Mouse (Mus musculus) forebrain, embryonic 13.5 days (tissue): Measurements from ENCODE around the gene Crybb1. TPM values are rescaled to one million over a fixed set of nuclear protein-coding genes. Genes with fewer than 3 reads are reported as not detected.

ENCODE experiments used
- ATAC-seq: fragments of 200-750 bp; cut with Nextera tagmentation; 2 replicates; pipeline ENCODE4 v1.8.0; 2017
- H3K27ac ChIP-seq: fragments of 300-500 bp; sonication (generic); 2 replicates; pipeline ENCODE4 v1.5.1; 2015; ENCODE audit warnings: inconsistent platforms, mild to moderate bottlenecking, moderate library complexity
- H3K27me3 ChIP-seq: fragments of 300-500 bp; sonication (generic); 2 replicates; pipeline ENCODE4 v1.6.1; 2015; ENCODE audit warnings: mild to moderate bottlenecking, inconsistent platforms
- H3K36me3 ChIP-seq: fragments of 300-500 bp; sonication (generic); 2 replicates; pipeline ENCODE4 v1.6.1; 2015; ENCODE audit warnings: mild to moderate bottlenecking, inconsistent platforms; ENCODE audit not compliant: poor library complexity, severe bottlenecking
- H3K4me1 ChIP-seq: fragments of 300-500 bp; sonication (generic); 2 replicates; pipeline ENCODE4 v1.6.1; 2015; ENCODE audit warnings: inconsistent platforms
- H3K4me2 ChIP-seq: fragments of 300-500 bp; sonication (generic); 2 replicates; pipeline ENCODE4 v1.6.1; 2015; ENCODE audit warnings: inconsistent platforms, mild to moderate bottlenecking, moderate library complexity
- H3K4me3 ChIP-seq: fragments of 300-500 bp; sonication (generic); 2 replicates; pipeline ENCODE4 v1.5.1; 2015; ENCODE audit warnings: mild to moderate bottlenecking, inconsistent platforms
- H3K9ac ChIP-seq: fragments of 300-500 bp; sonication (generic); 2 replicates; pipeline ENCODE4 v1.6.1; 2015; ENCODE audit warnings: mild to moderate bottlenecking, inconsistent platforms
- H3K9me3 ChIP-seq: fragments of 300-500 bp; sonication (generic); replicated peaks from 2 replicates; pipeline ENCODE4 v1.6.1; 2016; ENCODE audit warnings: inconsistent platforms
- WGBS: fragments of 180-500 bp; shearing (Covaris S2); methylation state at CpG from one replicate; pipeline ENCODE4 v1.1.7; 2015; 5-methylcytosine and 5-hydroxymethylcytosine counted together
- polyA plus RNA-seq: library from polyadenylated mRNA; unstranded; fragments of >200 nt; fragmentation: Nextera tagmentation; extraction: Ambion mirVana; gene quantifications from 2 replicates; pipeline ENCODE4 v1.2.1, GENCODE M21; 2015

Crybb1 gene
- polyA plus RNA-seq, 1 experiment from 2014 or later, result 2.1 TPM

GRCm38 (mm10) chr5:112238781-112239482 is 16.7 kb upstream of the Crybb1 start:
- no peak overlapping the region for H3K4me2 ChIP-seq
- H3K4me1 ChIP-seq, result peaks cover 50% of the 10 kb centered on the region
- peak overlapping the region; percentile 95 for H3K27ac ChIP-seq
- peak overlapping the region; percentile 6; the same call in 1 of the 2 replicates for H3K9ac ChIP-seq
- 42% methylated on average over 3 of the region's 3 CpGs for WGBS
- no peaks in the 10 kb centered on the region for H3K36me3 ChIP-seq
- no peaks in the 10 kb centered on the region for H3K27me3 ChIP-seq
- no peak overlapping the region for H3K4me3 ChIP-seq
- H3K9me3 ChIP-seq, result no peaks in the 10 kb centered on the region
- peak; percentile 42; the same call in 1 of the 2 replicates for ATAC-seq

GRCm38 (mm10) chr5:112240761-112241160 is 14.9 kb upstream of the Crybb1 start:
- Histone ChIP-seq H3K9ac (no peak overlapping the region), H3K4me3 (no peak overlapping the region), H3K4me2 (peak overlapping the region; percentile 24; the same call in 1 of the 2 replicates), H3K4me1 (peaks cover 50% of the 10 kb centered on the region), H3K36me3 (no peaks in the 10 kb centered on the region), H3K9me3 (no peaks in the 10 kb centered on the region), H3K27me3 (0 out of 2 replicates have a peak, but pooled peaks cover 2% of the 10 kb centered on the region), H3K27ac (no peak overlapping the region)
- ATAC-seq, result peak; percentile 59
- WGBS, result 1% methylated on average over 10 of the region's 10 CpGs

GRCm38 (mm10) chr5:112241849-112242248 is 13.8 kb upstream of the Crybb1 start:
- no peak for ATAC-seq
- Histone ChIP-seq H3K4me2 (no peak overlapping the region), H3K36me3 (no peaks in the 10 kb centered on the region), H3K27ac (no peak overlapping the region), H3K9me3 (no peaks in the 10 kb centered on the region), H3K9ac (no peak overlapping the region), H3K4me3 (no peak overlapping the region), H3K27me3 (0 out of 2 replicates have a peak, but pooled peaks cover 2% of the 10 kb centered on the region), H3K4me1 (peaks cover 40% of the 10 kb centered on the region)
- 81% methylated on average over 2 of the region's 2 CpGs for WGBS

GRCm38 (mm10) chr5:112242361-112242778 is 13.2 kb upstream of the Crybb1 start:
- Histone ChIP-seq H3K4me2 (no peak overlapping the region), H3K27me3 (0 out of 2 replicates have a peak, but pooled peaks cover 2% of the 10 kb centered on the region), H3K4me3 (no peak overlapping the region), H3K27ac (no peak overlapping the region), H3K36me3 (no peaks in the 10 kb centered on the region), H3K9me3 (no peaks in the 10 kb centered on the region), H3K4me1 (peaks cover 35% of the 10 kb centered on the region), H3K9ac (no peak overlapping the region)
- ATAC-seq, result no peak
- 55% methylated on average over 5 of the region's 5 CpGs for WGBS

GRCm38 (mm10) chr5:112243041-112243440 is 12.6 kb upstream of the Crybb1 start:
- Histone ChIP-seq H3K27me3 (0 out of 2 replicates have a peak, but pooled peaks cover 2% of the 10 kb centered on the region), H3K4me3 (no peak overlapping the region), H3K9me3 (no peaks in the 10 kb centered on the region), H3K27ac (no peak overlapping the region), H3K4me1 (peaks cover 28% of the 10 kb centered on the region), H3K4me2 (no peak overlapping the region), H3K36me3 (no peaks in the 10 kb centered on the region), H3K9ac (no peak overlapping the region)
- ATAC-seq, result no peak
- 59% methylated on average over 5 of the region's 5 CpGs for WGBS

GRCm38 (mm10) chr5:112243539-112244274 is 11.9 kb upstream of the Crybb1 start:
- no peak for ATAC-seq
- H3K36me3 ChIP-seq, result no peaks in the 10 kb centered on the region
- H3K27me3 ChIP-seq, result 0 out of 2 replicates have a peak, but pooled peaks cover 2% of the 10 kb centered on the region
- no peak overlapping the region for H3K4me2 ChIP-seq
- peaks cover 21% of the 10 kb centered on the region for H3K4me1 ChIP-seq
- 80% methylated on average over 10 of the region's 10 CpGs for WGBS
- no peak overlapping the region for H3K4me3 ChIP-seq
- H3K27ac ChIP-seq, result no peak overlapping the region
- no peak overlapping the region for H3K9ac ChIP-seq
- no peaks in the 10 kb centered on the region for H3K9me3 ChIP-seq

- Histone ChIP-seq H3K9me3 (no peaks in the 10 kb centered on the region), H3K9ac (no peak overlapping the region), H3K4me1 (peaks cover 16% of the 10 kb centered on the region), H3K27ac (no peak overlapping the region), H3K4me2 (no peak overlapping the region), H3K27me3 (0 out of 2 replicates have a peak, but pooled peaks cover 2% of the 10 kb centered on the region), H3K36me3 (no peaks in the 10 kb centered on the region), H3K4me3 (no peak overlapping the region)
- ATAC-seq, result no peak
- WGBS, result 78% methylated on average over 1 of the region's 1 CpGs
These were observed 11.4 kb upstream of the Crybb1 start for GRCm38 (mm10) chr5:112244275-112244562.

- Histone ChIP-seq H3K9ac (no peak overlapping the region), H3K27me3 (0 out of 2 replicates have a peak, but pooled peaks cover 2% of the 10 kb centered on the region), H3K27ac (no peak overlapping the region), H3K4me1 (peaks cover 14% of the 10 kb centered on the region; the same call in 1 of the 2 replicates), H3K4me2 (no peak overlapping the region), H3K9me3 (no peaks in the 10 kb centered on the region), H3K36me3 (no peaks in the 10 kb centered on the region), H3K4me3 (no peak overlapping the region)
- ATAC-seq, result no peak
- WGBS, result 50% methylated on average over 8 of the region's 8 CpGs
These were observed 10.6 kb upstream of the Crybb1 start for GRCm38 (mm10) chr5:112244890-112245615.

GRCm38 (mm10) chr5:112247399-112247798 is 8.2 kb upstream of the Crybb1 start:
- WGBS, result 46% methylated on average over 8 of the region's 8 CpGs
- H3K4me2 ChIP-seq, result no peak overlapping the region
- 0 out of 2 replicates have a peak, but pooled peaks cover under 1% of the 10 kb centered on the region for H3K4me1 ChIP-seq
- no peaks in the 10 kb centered on the region for H3K36me3 ChIP-seq
- no peak overlapping the region for H3K9ac ChIP-seq
- ATAC-seq, result no peak
- H3K27me3 ChIP-seq, result 0 out of 2 replicates have a peak, but pooled peaks cover 2% of the 10 kb centered on the region
- H3K27ac ChIP-seq, result no peak overlapping the region
- no peak overlapping the region for H3K4me3 ChIP-seq
- H3K9me3 ChIP-seq, result no peaks in the 10 kb centered on the region

- H3K9me3 ChIP-seq, result no peaks in the 10 kb centered on the region
- H3K4me2 ChIP-seq, result no peak overlapping the region
- H3K9ac ChIP-seq, result no peak overlapping the region
- peaks cover 11% of the 10 kb centered on the region for H3K4me1 ChIP-seq
- WGBS, result 90% methylated on average over 11 of the region's 11 CpGs
- H3K27me3 ChIP-seq, result 0 out of 2 replicates have a peak, but pooled peaks cover 2% of the 10 kb centered on the region
- no peak overlapping the region for H3K27ac ChIP-seq
- no peak for ATAC-seq
- no peak overlapping the region for H3K4me3 ChIP-seq
- H3K36me3 ChIP-seq, result no peaks in the 10 kb centered on the region
These were observed 6.5 kb upstream of the Crybb1 start for GRCm38 (mm10) chr5:112249106-112249505.

- 83% methylated on average over 2 of the region's 2 CpGs for WGBS
- Histone ChIP-seq H3K4me3 (no peak within 1 kb of the TSS), H3K27me3 (no peaks in the 10 kb centered on the region; the same call in 1 of the 2 replicates), H3K9ac (no peak within 1 kb of the TSS; the same call in 1 of the 2 replicates), H3K4me1 (peaks cover 36% of the 10 kb centered on the region), H3K36me3 (no peaks in the 10 kb centered on the region), H3K9me3 (no peaks in the 10 kb centered on the region), H3K4me2 (no peak within 1 kb of the TSS), H3K27ac (no peak within 1 kb of the TSS)
- no peak for ATAC-seq
These were observed 3.2 kb upstream of the Crybb1 start, which contains the start of gene Cryba4 for GRCm38 (mm10) chr5:112252400-112252799. Cryba4 (minus strand) TSS chr5:112252518.
